Mouse (Mus musculus) midbrain, embryonic 14.5 days (tissue): Measurements from ENCODE around the gene Bcas3. TPM values are rescaled to one million over a fixed set of nuclear protein-coding genes. Genes with fewer than 3 reads are reported as not detected.

Experiments used
- ATAC-seq: fragments of 200-750 bp; cut with Nextera tagmentation; 2 replicates; pipeline ENCODE4 v1.8.0; 2017; ENCODE audit warnings: moderate number of reproducible peaks, moderate library complexity; ENCODE audit not compliant: low FRiP score, low TSS enrichment
- DNase-seq: peaks from one replicate; pipeline ENCODE4 v3.0.0-alpha.2; 2015
- H3K27ac ChIP-seq: fragments of 300-500 bp; sonication (generic); replicated peaks from 2 replicates; pipeline ENCODE4 v1.5.1; 2014; ENCODE audit warnings: mild to moderate bottlenecking, low read depth, low read length, moderate library complexity
- H3K27me3 ChIP-seq: fragments of 300-500 bp; sonication (generic); 2 replicates; pipeline ENCODE4 v1.6.1; 2014; ENCODE audit warnings: low read length, control low read depth, mixed read lengths; ENCODE audit not compliant: control insufficient read depth, insufficient read depth
- H3K36me3 ChIP-seq: fragments of 300-500 bp; sonication (generic); 2 replicates; pipeline ENCODE4 v1.6.1; 2014; ENCODE audit warnings: low read length, control low read depth; ENCODE audit not compliant: control insufficient read depth, insufficient read depth
- H3K4me1 ChIP-seq: fragments of 300-500 bp; sonication (generic); 2 replicates; pipeline ENCODE4 v1.6.1; 2014; ENCODE audit warnings: mild to moderate bottlenecking, antibody characterized with exemption, low read length, control low read depth; ENCODE audit not compliant: control insufficient read depth, insufficient read depth
- H3K4me2 ChIP-seq: fragments of 300-500 bp; sonication (generic); 2 replicates; pipeline ENCODE4 v1.6.1; 2014; ENCODE audit warnings: mild to moderate bottlenecking, low read length, moderate library complexity
- H3K4me3 ChIP-seq: fragments of 300-500 bp; sonication (generic); replicated peaks from 2 replicates; pipeline ENCODE4 v1.5.1; 2014; ENCODE audit warnings: low read depth, low read length
- H3K9ac ChIP-seq: fragments of 300-500 bp; sonication (generic); replicated peaks from 2 replicates; pipeline ENCODE4 v1.6.1; 2014; ENCODE audit warnings: mild to moderate bottlenecking, low read length, moderate library complexity
- H3K9me3 ChIP-seq: fragments of 300-500 bp; sonication (generic); 2 replicates; pipeline ENCODE4 v1.6.1; 2016; ENCODE audit warnings: low read length, control low read depth, mixed read lengths; ENCODE audit not compliant: control insufficient read depth
- whole genome bisulfite sequencing: fragments of 180-500 bp; shearing (Covaris S2); extraction: QIAGEN DNeasy Blood & Tissue Kit; methylation state at CpG from one replicate; pipeline ENCODE4 v1.1.7; 2014; 5-methylcytosine and 5-hydroxymethylcytosine counted together
- polyA plus RNA-seq: library from polyadenylated mRNA; unstranded; fragments of >200 nt; fragmentation: Nextera tagmentation; extraction: Ambion mirVana; gene quantifications from 2 replicates; pipeline ENCODE4 v1.2.1, GENCODE M21; 2014

Bcas3 gene
- polyA plus RNA-seq, 1 experiment from 2014 or later = 33.4 TPM

DNA sequence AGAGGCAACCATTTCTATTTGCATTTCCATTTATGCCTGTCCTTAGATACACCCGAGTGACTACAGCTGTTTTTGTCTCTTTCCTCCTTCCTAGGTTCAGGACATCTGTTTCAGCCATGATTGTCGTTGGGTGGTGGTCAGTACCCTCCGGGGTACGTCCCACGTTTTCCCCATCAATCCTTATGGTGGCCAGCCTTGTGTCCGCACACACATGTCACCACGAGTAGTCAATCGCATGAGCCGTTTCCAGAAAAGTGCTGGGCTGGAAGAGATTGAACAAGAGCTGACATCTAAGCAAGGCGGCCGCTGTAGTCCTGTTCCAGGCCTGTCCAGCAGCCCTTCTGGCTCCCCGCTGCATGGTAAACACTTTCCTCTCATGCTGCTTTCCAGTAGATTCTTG lies 156.4 kb downstream of the Bcas3 start:
- Histone ChIP-seq H3K4me2 (no peak overlapping the region), H3K27ac (no peak overlapping the region), H3K4me1 (no peaks in the 10 kb centered on the region), H3K27me3 (no peaks in the 10 kb centered on the region), H3K4me3 (no peak overlapping the region), H3K9me3 (no peaks in the 10 kb centered on the region), H3K36me3 (no peaks in the 10 kb centered on the region), H3K9ac (no peak overlapping the region)
- DNase-seq = no peak
- WGBS = 71% methylated on average over 12 of the region's 12 CpGs
- ATAC-seq = no peak

GRCm38 (mm10) chr11:85511270-85511904 lies 158.4 kb downstream of the Bcas3 start:
- no peak for DNase-seq
- Histone ChIP-seq H3K9me3 (no peaks in the 10 kb centered on the region), H3K9ac (no peak overlapping the region), H3K36me3 (no peaks in the 10 kb centered on the region), H3K27ac (no peak overlapping the region), H3K4me3 (no peak overlapping the region), H3K4me1 (no peaks in the 10 kb centered on the region), H3K27me3 (no peaks in the 10 kb centered on the region), H3K4me2 (no peak overlapping the region)
- 88% methylated on average over 9 of the region's 9 CpGs for WGBS
- no peak for ATAC-seq

GRCm38 (mm10) chr11:85516724-85517123 lies 163.8 kb downstream of the Bcas3 start:
- Histone ChIP-seq H3K4me1 (no peaks in the 10 kb centered on the region), H3K36me3 (no peaks in the 10 kb centered on the region), H3K4me3 (no peak overlapping the region), H3K9me3 (no peaks in the 10 kb centered on the region), H3K4me2 (no peak overlapping the region), H3K27me3 (peaks cover 1% of the 10 kb centered on the region; the same call in 1 of the 2 replicates), H3K9ac (no peak overlapping the region), H3K27ac (no peak overlapping the region)
- ATAC-seq (no peak), DNase-seq (no peak)
- 93% methylated on average over 7 of the region's 7 CpGs for WGBS

DNA sequence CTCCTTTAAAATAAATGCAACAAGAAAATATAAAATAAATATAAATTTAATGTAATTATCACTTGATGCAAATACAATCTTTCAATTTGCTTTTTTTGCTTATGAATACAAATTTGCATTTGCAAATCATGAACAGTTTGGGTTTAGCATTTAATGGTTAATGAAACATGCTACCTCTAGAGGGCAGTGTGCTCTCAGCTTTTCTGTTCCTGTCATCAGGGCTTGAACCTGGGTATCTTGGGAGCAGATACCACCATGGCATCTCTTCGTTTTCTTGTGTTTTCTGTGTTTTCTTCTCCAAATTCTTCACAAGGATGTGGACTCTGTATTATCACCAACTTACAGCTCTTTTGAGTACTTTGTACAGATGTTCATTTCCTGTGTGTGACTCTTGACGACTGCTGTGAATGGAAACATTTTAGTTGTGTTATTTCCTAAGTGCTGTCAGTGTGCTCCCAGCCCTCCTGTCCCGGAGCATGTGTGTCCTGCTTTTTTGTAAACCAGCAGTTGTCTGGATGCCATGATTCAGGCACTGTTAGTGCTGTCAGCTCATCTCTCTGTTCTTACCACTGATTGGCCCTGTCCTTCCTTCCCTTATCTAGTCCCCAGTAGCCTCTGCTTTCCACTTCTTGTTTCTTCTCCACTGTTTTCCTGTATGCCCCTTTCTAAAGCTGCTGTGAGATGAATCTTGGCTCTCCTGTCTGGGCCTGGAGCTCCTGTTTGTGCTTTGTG lies 165.2 kb downstream of the Bcas3 start:
- Histone ChIP-seq H3K9me3 (no peaks in the 10 kb centered on the region), H3K9ac (no peak overlapping the region), H3K27me3 (peaks cover 7% of the 10 kb centered on the region; the same call in 1 of the 2 replicates), H3K4me2 (no peak overlapping the region), H3K4me3 (no peak overlapping the region), H3K27ac (no peak overlapping the region), H3K4me1 (no peaks in the 10 kb centered on the region), H3K36me3 (no peaks in the 10 kb centered on the region)
- ATAC-seq = no peak
- peak; percentile 86 for DNase-seq
- WGBS = 55% methylated on average over 3 of the region's 3 CpGs

DNA sequence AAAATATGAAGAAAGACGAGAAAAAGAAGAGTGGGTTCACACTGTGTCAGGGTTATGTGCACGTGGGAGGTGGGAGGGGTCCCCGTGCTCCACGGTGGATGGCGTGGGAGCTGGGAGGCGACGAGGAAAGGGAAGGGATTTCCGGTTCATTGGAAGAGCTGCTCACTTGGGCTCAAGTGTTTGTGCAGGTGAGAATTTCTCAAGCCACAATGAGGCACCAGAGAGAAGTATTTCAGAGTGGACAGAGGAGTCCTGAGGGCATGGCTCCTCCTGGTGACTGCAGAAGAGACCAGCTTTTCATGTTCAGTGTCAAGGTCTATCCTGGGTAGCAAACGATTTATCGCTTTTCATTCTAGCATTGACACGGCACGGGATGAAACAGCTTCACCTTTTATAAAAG lies 167.3 kb downstream of the Bcas3 start:
- H3K9ac ChIP-seq = no peak overlapping the region
- peaks cover 13% of the 10 kb centered on the region for H3K4me1 ChIP-seq
- no peaks in the 10 kb centered on the region for H3K36me3 ChIP-seq
- H3K9me3 ChIP-seq = no peaks in the 10 kb centered on the region
- 83% methylated on average over 12 of the region's 12 CpGs for WGBS
- no peak for ATAC-seq
- no peak overlapping the region for H3K4me2 ChIP-seq
- no peak overlapping the region for H3K4me3 ChIP-seq
- no peak overlapping the region for H3K27ac ChIP-seq
- DNase-seq = no peak
- peaks cover 15% of the 10 kb centered on the region for H3K27me3 ChIP-seq

DNA sequence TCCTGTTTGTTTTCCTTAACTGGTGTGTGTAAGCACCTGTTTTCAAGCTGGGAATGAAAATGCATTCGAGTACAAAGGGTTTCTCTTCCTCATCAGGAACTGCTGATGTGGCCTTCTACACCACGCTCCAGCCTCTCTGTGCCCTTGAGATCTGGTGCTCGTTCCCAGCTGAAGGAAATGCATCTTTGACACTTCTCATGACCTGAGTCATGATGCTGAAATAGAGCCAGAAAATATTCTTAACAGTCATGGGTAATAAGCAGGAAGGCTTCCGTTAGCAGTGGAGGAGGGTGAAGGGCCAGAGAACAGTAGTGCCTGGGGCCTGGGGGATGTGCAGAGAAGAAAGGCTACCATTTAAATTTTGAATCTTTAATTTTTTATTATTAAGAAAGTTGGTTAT lies 168.0 kb downstream of the Bcas3 start:
- Histone ChIP-seq H3K4me3 (no peak overlapping the region), H3K36me3 (no peaks in the 10 kb centered on the region), H3K9me3 (no peaks in the 10 kb centered on the region), H3K27ac (no peak overlapping the region), H3K4me2 (no peak overlapping the region), H3K27me3 (peaks cover 23% of the 10 kb centered on the region), H3K4me1 (peaks cover 13% of the 10 kb centered on the region), H3K9ac (no peak overlapping the region)
- no peak for ATAC-seq
- peak; percentile 7 for DNase-seq
- 89% methylated on average over 4 of the region's 4 CpGs for WGBS

- Histone ChIP-seq H3K36me3 (no peaks in the 10 kb centered on the region), H3K27ac (no peak overlapping the region), H3K9ac (no peak overlapping the region), H3K27me3 (peaks cover 30% of the 10 kb centered on the region), H3K4me2 (peak overlapping the region; percentile 72), H3K9me3 (no peaks in the 10 kb centered on the region), H3K4me3 (peak overlapping the region; percentile 28; the same call in 1 of the 2 replicates), H3K4me1 (peaks cover 13% of the 10 kb centered on the region)
- ATAC-seq (no peak), DNase-seq (peak; percentile 12)
- 11% methylated on average over 6 of the region's 6 CpGs for WGBS
Observed at GRCm38 (mm10) chr11:85523646-85524045, 170.7 kb downstream of the Bcas3 start.

DNA sequence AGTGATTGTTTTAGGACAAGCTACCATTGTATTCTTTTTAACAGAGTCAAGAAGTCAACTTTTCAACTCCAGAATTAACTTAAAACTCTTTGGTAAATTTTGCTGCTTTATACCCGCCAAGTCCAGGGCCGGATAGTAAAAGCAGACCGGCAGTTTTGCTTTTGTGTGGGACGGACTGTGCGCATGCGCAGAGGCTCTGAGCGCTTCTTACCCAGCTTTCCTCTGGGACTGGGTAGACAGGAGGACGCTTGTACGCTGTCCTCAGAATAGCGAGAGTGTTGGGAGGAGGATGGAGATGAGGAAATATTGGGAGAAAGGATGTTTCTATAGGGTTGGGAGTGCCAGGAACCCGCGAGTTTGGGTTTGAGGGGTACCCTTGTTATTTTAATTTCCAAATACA lies 171.2 kb downstream of the Bcas3 start:
- no peak for ATAC-seq
- Histone ChIP-seq H3K9me3 (no peaks in the 10 kb centered on the region), H3K27ac (no peak overlapping the region), H3K36me3 (no peaks in the 10 kb centered on the region), H3K4me2 (peak overlapping the region; percentile 72), H3K27me3 (peaks cover 30% of the 10 kb centered on the region), H3K4me1 (peaks cover 13% of the 10 kb centered on the region), H3K9ac (0 out of 2 replicates have a peak overlapping the region, but pooled peaks have one; percentile 29), H3K4me3 (peak overlapping the region; percentile 28)
- DNase-seq = peak; percentile 91
- WGBS = 5% methylated on average over 12 of the region's 12 CpGs
